Mouse (Mus musculus) heart, embryonic 11.5 days (tissue): ENCODE measurements at regions not wholly inside any gene's neighbourhood (a gene's known extent, or its start where the extent isn't known, plus 50 kb on each side); places are given as distances from the start of the nearest gene placed in this dataset.

Source experiments
- ATAC-seq: fragments of 200-750 bp; cut with Nextera tagmentation; replicated peaks from 2 replicates; pipeline ENCODE4 v1.8.0; 2017; ENCODE audit warnings: moderate library complexity; ENCODE audit not compliant: insufficient number of reproducible peaks, low FRiP score, low TSS enrichment
- H3K27ac ChIP-seq: fragments of 300-500 bp; sonication (generic); 2 replicates; pipeline ENCODE4 v1.5.1; 2014; ENCODE audit warnings: mild to moderate bottlenecking, low read depth, low read length
- H3K27me3 ChIP-seq: fragments of 300-500 bp; sonication (generic); 2 replicates; pipeline ENCODE4 v1.6.1; 2014; ENCODE audit warnings: mild to moderate bottlenecking, low read length, mixed read lengths; ENCODE audit not compliant: control insufficient read depth, insufficient read depth
- H3K36me3 ChIP-seq: fragments of 300-500 bp; sonication (generic); 2 replicates; pipeline ENCODE4 v1.6.1; 2014; ENCODE audit warnings: mild to moderate bottlenecking, low read length, moderate library complexity, mixed read lengths; ENCODE audit not compliant: control insufficient read depth, insufficient read depth
- H3K4me1 ChIP-seq: fragments of 300-500 bp; sonication (generic); 2 replicates; pipeline ENCODE4 v1.6.1; 2014; ENCODE audit warnings: low read length; ENCODE audit not compliant: control insufficient read depth, insufficient read depth
- H3K4me2 ChIP-seq: fragments of 300-500 bp; sonication (generic); 2 replicates; pipeline ENCODE4 v1.6.1; 2014; ENCODE audit warnings: mild to moderate bottlenecking, moderate library complexity
- H3K4me3 ChIP-seq: fragments of 300-500 bp; sonication (generic); 2 replicates; pipeline ENCODE4 v1.5.1; 2014; ENCODE audit warnings: low read depth, low read length
- H3K9ac ChIP-seq: fragments of 300-500 bp; sonication (generic); 2 replicates; pipeline ENCODE4 v1.6.1; 2014; ENCODE audit warnings: mild to moderate bottlenecking, low read depth, low read length, moderate library complexity
- H3K9me3 ChIP-seq: fragments of 300-500 bp; sonication (generic); replicated peaks from 2 replicates; pipeline ENCODE4 v1.6.1; 2016; ENCODE audit warnings: low read length; ENCODE audit not compliant: control insufficient read depth
- WGBS: fragments of 180-500 bp; shearing (Covaris S2); extraction: QIAGEN DNeasy Blood & Tissue Kit; methylation state at CpG from one replicate; pipeline ENCODE4 v1.1.7; 2014; ENCODE audit not compliant: insufficient replicate concordance; 5-methylcytosine and 5-hydroxymethylcytosine counted together

DNA sequence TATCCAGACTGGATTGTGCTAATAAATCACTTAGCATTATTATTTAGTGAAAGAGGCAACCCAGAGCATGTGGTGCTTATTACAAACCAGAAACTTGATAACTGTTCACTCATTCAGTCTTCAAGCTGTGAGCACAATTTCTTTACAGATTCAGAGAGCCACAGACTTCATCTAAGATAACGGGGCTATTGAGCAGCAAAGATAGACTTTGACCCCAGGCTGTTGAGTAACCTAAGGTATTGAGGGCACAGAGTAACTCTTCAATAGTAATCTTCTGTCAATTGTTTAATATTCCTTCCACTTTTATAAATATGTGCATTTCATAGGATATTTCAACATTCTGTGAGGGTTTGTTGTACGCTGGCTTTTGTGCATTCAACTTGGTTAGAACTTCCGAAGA lies 76.5 kb upstream of the Cyyr1 start:
- 83% methylated on average over 3 of the region's 3 CpGs for WGBS
- no peaks in the 10 kb centered on the region for H3K9me3 ChIP-seq

DNA sequence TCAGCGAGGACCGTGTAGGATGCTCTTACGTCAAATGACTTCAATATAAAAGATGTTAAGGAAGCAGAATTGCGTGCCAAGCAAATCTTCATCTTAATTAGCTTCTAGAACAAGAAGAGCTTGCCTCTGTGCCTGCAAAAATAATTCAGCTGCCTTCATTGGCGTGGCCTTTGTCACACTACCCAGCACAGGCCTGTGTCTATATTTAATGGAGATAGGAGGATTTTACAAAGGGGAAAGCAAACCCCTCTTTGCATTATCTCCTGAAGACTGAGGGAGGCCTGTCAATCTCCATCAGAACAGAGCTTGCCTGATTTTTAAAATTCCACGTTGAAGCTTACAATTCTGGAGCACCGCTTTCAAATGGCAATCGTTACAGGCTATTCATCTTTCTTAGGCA lies 71.3 kb upstream of the Cyyr1 start:
- no peak for ATAC-seq
- WGBS: 74% methylated on average over 8 of the region's 8 CpGs
- no peak overlapping the region for H3K9ac ChIP-seq
- no peaks in the 10 kb centered on the region for H3K27me3 ChIP-seq
- H3K27ac ChIP-seq: no peak overlapping the region
- H3K4me2 ChIP-seq: no peak overlapping the region
- no peaks in the 10 kb centered on the region for H3K4me1 ChIP-seq
- H3K4me3 ChIP-seq: no peak overlapping the region
- no peaks in the 10 kb centered on the region for H3K36me3 ChIP-seq
- no peaks in the 10 kb centered on the region for H3K9me3 ChIP-seq

More for the DNA sequence above, 76.5 kb upstream of the Cyyr1 start:
- no peak overlapping the region for H3K4me3 ChIP-seq
- no peak overlapping the region for H3K9ac ChIP-seq
- H3K36me3 ChIP-seq: no peaks in the 10 kb centered on the region
- no peak overlapping the region for H3K27ac ChIP-seq
- no peak overlapping the region for H3K4me2 ChIP-seq
- H3K27me3 ChIP-seq: no peaks in the 10 kb centered on the region
- no peak for ATAC-seq
- no peaks in the 10 kb centered on the region for H3K4me1 ChIP-seq

DNA sequence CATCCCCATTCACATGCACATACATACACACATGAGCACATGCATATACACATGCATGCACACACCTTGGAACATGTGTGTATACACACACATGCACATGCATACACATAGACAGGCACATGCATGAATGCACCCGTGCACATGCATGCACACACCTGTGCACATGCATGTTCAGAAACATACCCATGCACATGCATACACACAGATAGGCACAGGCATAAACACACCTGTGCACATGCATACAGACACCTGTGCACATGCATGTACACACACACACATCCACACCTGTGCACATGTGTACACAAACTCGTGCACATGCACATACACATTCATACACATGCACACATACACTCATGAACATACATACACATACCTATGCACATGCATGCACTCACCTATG lies 50.9 kb upstream of the Cyyr1 start:
- H3K4me3 ChIP-seq: no peak overlapping the region
- H3K36me3 ChIP-seq: no peaks in the 10 kb centered on the region
- no peak overlapping the region for H3K4me2 ChIP-seq
- no peaks in the 10 kb centered on the region for H3K27me3 ChIP-seq
- no peaks in the 10 kb centered on the region for H3K4me1 ChIP-seq
- H3K27ac ChIP-seq: no peak overlapping the region
- no peak overlapping the region for H3K9ac ChIP-seq
- H3K9me3 ChIP-seq: no peaks in the 10 kb centered on the region
- ATAC-seq: 0 out of 2 replicates have a peak, but pooled peaks have one; percentile 39
- WGBS: 79% methylated on average over 2 of the region's 2 CpGs
